Mouse (Mus musculus) kidney, adult 8-10 months (tissue): ENCODE measurements around the gene B3gnt6.
A peak's percentile ranks its signal among the peaks of the same experiment; 100 is the strongest.

Experiments used
- DNase-seq, 2 experiments: peaks; one replicate each; pipeline ENCODE4 v3.0.0; 2022

The B3gnt6 gene

DNA sequence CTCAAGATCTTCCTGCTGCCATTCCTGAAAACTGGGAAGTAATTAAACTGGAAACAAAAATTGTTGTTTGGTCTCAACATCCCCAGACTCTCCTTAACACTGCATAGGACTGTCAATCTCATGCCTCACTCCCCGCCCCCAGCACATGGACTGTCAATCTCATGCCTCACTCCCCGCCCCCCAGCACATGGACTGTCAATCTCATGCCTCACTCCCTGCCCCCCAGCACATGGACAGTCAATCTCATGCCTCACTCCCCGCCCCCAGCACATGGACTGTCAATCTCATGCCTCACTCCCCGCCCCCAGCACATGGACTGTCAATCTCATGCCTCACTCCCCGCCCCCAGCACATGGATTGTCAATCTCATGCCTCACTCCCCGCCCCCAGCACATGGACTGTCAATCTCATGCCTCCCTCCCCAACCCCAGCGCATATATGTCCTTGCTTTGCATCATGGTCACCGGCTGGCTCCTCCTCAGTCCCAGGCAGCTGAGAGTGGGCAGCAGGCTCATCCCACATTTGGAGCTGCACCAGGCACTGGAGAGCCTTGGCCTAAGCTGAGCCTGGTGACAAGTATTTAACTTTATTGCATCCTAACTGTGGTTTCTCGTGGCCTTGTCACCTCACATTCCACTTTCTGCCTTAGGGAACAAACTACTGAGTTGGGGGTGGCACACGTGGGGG is 50.4 kb downstream of the B3gnt6 start:
- DNase-seq, result no peak

DNA sequence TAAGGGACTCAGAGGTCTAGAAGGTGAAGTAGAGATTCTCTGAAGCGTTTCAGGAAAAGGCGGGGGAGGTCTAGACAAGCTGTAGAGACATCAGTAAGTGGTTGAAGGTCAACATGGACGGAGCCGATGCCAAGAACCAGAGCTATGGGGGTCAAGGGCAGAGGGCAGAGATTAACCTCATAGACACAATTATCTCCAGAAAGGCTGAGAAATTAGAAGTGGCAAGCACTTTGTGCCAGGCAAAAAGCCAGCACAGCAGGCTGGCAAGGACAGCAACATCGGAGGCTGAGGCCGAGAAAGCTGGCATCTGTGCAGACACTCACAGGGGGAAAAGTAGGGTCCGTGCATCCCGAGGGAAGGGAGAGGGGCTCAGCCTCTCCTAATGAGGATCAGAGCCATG is 51.5 kb downstream of the B3gnt6 start:
- DNase-seq, result peak; percentile 77 to 82

GRCm38 (mm10) chr7:98146447-98146845 is 52.8 kb downstream of the B3gnt6 start:
- DNase-seq, result no peak

DNA sequence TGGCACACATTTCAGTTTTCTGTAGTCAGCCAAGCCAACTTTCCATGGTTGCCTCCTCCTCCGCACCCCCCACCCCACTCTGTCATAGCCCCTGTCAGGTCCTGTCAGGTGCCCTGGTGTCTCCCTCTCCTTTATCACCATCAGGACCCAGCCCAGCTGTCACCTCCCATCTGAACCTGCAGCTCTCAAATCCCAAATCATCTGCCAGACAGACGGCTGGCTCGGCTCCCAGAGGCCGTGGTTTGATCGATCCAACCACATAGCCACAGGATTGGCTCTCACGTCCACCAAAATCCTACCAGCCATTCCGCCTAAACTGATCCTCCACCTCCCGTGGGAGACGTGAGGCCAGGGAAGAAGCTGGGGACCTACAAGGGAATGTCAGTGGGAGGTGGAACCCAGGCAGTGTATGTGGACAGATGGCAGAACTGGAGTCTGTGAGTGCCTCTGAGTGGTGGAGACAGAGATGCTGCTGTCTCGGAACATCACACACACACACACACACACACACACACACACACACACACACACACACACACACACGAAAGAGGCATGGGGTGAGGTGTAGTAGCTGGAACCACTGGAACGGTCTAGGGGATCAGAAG is 53.3 kb downstream of the B3gnt6 start:
- DNase-seq, result no peak

DNA sequence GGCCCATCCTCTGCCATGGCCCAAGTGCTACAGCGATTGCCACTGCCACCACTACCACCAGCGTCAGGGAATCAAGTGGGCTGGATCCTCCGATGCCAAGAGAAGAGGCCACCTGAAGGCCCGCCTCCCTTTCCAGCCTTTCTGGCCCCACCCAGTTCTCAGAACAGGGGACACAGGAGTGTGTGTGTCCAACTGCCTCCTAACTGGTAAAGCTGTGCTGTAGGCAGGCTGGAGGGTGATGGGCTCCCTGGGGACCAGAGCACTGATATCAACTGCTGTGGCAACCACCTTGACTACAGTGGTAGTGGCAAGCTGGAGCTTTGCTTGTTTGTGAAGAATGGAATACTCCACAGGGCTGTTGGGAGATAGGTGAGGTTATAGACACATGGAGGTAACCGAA is 53.9 kb downstream of the B3gnt6 start, which contains the start of gene Omp:
Gene Omp, minus strand, starts transcription at position 101 of the 400 bp plus-strand sequence.
- DNase-seq, result no peak

- DNase-seq, result no peak
Observed at GRCm38 (mm10) chr7:98142648-98143047, 56.6 kb downstream of the B3gnt6 start.
